Mouse (Mus musculus) testis, adult 2 months (tissue): Measurements from ENCODE around the gene Taf8.

Source experiments
- CTCF ChIP-seq: fragments of 200-500 bp; IDR thresholded peaks from 2 replicates; pipeline ENCODE4 v1.5.1; 2012; ENCODE audit warnings: low read depth, mild to moderate bottlenecking, inconsistent platforms, low read length, moderate library complexity; ENCODE audit not compliant: control insufficient read depth, insufficient read depth, insufficient replicate concordance
- POLR2A ChIP-seq: fragments of 200-500 bp; IDR thresholded peaks from 2 replicates; pipeline ENCODE4 v1.6.1; 2012; ENCODE audit warnings: low read depth, mild to moderate bottlenecking, inconsistent platforms, low read length, moderate library complexity; ENCODE audit not compliant: control insufficient read depth

- no peak for TF ChIP-seq POLR2A
- no peak for TF ChIP-seq CTCF
These were observed 16.1 kb upstream of the Taf8 start for GRCm38 (mm10) chr17:47518205-47518604.
